Mouse (Mus musculus) embryo, embryonic 10 days (tissue): ENCODE measurements around the gene Hoxa3.
A peak's percentile ranks its signal among the peaks of the same experiment; 100 is the strongest.

Experiments
- DNase-seq: peaks from one replicate; pipeline ENCODE4 v3.0.0-alpha.2; 2015; ENCODE audit warnings: low spot score

Gene Hoxa3

GRCm38 (mm10) chr6:52156551-52157200, 56.5 kb downstream of the Hoxa3 start:
- DNase-seq: peak; percentile 19

- DNase-seq: no peak
These were observed 57.7 kb downstream of the Hoxa3 start for GRCm38 (mm10) chr6:52155471-52155870.

- DNase-seq: peak; percentile 6
These were observed 59.1 kb downstream of the Hoxa3 start for GRCm38 (mm10) chr6:52154044-52154443.

- peak; percentile 69 for DNase-seq
These were observed 59.9 kb downstream of the Hoxa3 start for GRCm38 (mm10) chr6:52153270-52153669.

- DNase-seq: peak; percentile 63
These were observed 60.6 kb downstream of the Hoxa3 start for GRCm38 (mm10) chr6:52152226-52153193.

- peak; percentile 31 for DNase-seq
These were observed 61.6 kb downstream of the Hoxa3 start for GRCm38 (mm10) chr6:52151571-52151970.

GRCm38 (mm10) chr6:52150401-52150966, 62.7 kb downstream of the Hoxa3 start:
- DNase-seq: peak; percentile 80

GRCm38 (mm10) chr6:52139115-52139514, 74.0 kb downstream of the Hoxa3 start:
- DNase-seq: no peak

- peak; percentile 62 for DNase-seq
These were observed 74.6 kb downstream of the Hoxa3 start for GRCm38 (mm10) chr6:52138576-52138975.

- peak; percentile 83 for DNase-seq
These were observed 75.1 kb downstream of the Hoxa3 start for GRCm38 (mm10) chr6:52137841-52138535.

GRCm38 (mm10) chr6:52123673-52124072, 89.5 kb downstream of the Hoxa3 start:
- DNase-seq: no peak

- DNase-seq: no peak
These were observed 92.0 kb downstream of the Hoxa3 start for GRCm38 (mm10) chr6:52121173-52121572.
